Comparison of ENCODE assay signal across 8 mouse cellular contexts in the genomic region with DNA sequence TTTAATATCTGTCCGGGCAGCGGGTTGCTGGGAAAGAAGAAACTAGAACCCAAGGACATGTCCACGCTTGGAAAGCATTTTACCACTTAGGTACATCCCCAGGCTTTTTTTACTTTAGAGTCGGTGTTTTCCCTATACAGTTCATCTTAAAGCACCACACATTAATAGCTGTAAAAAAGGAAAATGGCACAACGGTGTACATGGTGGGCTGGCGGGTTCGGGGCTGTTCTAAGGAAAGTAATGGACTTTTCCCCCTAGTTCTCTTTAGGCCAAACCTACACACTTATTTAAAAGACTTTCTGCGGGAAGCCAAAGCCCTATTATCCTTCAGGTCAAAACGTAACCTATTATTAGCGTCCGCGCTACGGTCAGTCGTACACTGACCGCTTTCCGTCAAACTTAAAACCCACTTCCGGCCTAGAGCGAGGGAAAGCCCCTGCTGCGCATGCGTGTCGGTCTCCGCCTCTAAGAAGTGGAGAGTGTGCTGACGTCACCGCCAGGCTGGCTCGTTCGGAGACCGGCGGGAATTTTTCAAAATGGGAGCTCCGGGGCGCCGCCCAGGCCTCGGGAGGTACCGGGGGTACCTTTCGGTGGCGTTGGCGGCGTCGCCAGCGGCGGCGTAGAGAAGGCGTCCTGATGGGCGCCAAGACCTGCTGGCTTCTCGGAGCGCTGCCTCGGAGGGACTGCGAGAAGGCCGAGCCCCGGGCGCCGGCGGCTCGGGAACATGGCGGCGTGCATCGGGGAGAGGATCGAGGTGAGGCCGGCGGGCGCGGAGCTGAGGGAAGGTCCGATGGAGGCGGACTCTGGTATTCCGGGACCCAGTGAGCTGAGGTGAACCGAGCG. TPM values are rescaled to one million over a fixed set of nuclear protein-coding genes. Genes with fewer than 3 reads are reported as not detected.
DNase-seq lines count a peak whose midpoint lies in the region; ATAC-seq and TF ChIP-seq lines count a peak whose summit lies in the region.

A gene (plus strand): TSS at position 490 of the 843 bp plus-strand sequence.

- no peaks in the 10 kb centered on the region for H3K9me3 ChIP-seq in heart, embryonic 12.5 days (replicated peaks)
- no peaks in the 10 kb centered on the region for H3K9me3 ChIP-seq in kidney, postnatal 0 days (replicated peaks; ENCODE audit: low read length)
- H3K9me3 ChIP-seq in liver, embryonic 11.5 days (ENCODE audit: control insufficient read depth, low read length) = no peaks in the 10 kb centered on the region
- no peaks in the 10 kb centered on the region for H3K9me3 ChIP-seq in stomach, embryonic 14.5 days (ENCODE audit: control insufficient read depth, low read depth, low read length)

- peaks cover 8% of the 10 kb centered on the region for H3K36me3 ChIP-seq in heart, embryonic 12.5 days
- H3K36me3 ChIP-seq in kidney, postnatal 0 days (ENCODE audit: insufficient read depth, low read length) = 0 out of 2 replicates have a peak, but pooled peaks cover 3% of the 10 kb centered on the region
- H3K36me3 ChIP-seq in liver, embryonic 11.5 days (ENCODE audit: control insufficient read depth, insufficient read depth, low read length) = peaks cover 6% of the 10 kb centered on the region
- no peaks in the 10 kb centered on the region for H3K36me3 ChIP-seq in stomach, embryonic 14.5 days (ENCODE audit: control insufficient read depth, insufficient read depth, low read length)

- no peaks in the 10 kb centered on the region for H3K27me3 ChIP-seq in heart, embryonic 12.5 days (replicated peaks)
- H3K27me3 ChIP-seq in kidney, postnatal 0 days (ENCODE audit: insufficient read depth, low read length) = no peaks in the 10 kb centered on the region
- H3K27me3 ChIP-seq in liver, embryonic 11.5 days (replicated peaks; ENCODE audit: control insufficient read depth, insufficient read depth, low read length) = no peaks in the 10 kb centered on the region
- no peaks in the 10 kb centered on the region for H3K27me3 ChIP-seq in stomach, embryonic 14.5 days (ENCODE audit: control insufficient read depth, insufficient read depth, low read length)

- peak within 1 kb of the TSS; percentile 78 for H3K27ac ChIP-seq in heart, embryonic 12.5 days (ENCODE audit: poor library complexity, severe bottlenecking)
- H3K27ac ChIP-seq in kidney, postnatal 0 days = peak within 1 kb of the TSS; percentile 73
- peak within 1 kb of the TSS; percentile 86 for H3K27ac ChIP-seq in liver, embryonic 11.5 days (ENCODE audit: low read depth, low read length)
- peak within 1 kb of the TSS; percentile 80; the same call in 1 of the 2 replicates for H3K27ac ChIP-seq in stomach, embryonic 14.5 days (ENCODE audit: low read length)

- peak; percentile 95 for DNase-seq in CD4-positive helper T cell, adult 2 months (ENCODE audit: low read depth, low spot score)
- peak; percentile 87 for DNase-seq in brain, embryonic 18.5 days (ENCODE audit: low read depth, low spot score)
- DNase-seq in kidney, postnatal 0 days (ENCODE audit: low spot score) = peak; percentile 100
- DNase-seq in liver, embryonic 11.5 days (ENCODE audit: low spot score) = peak; percentile 92
- DNase-seq in naive thymus-derived CD4-positive, alpha-beta T cell, adult 2 months (ENCODE audit: low read depth) = peak; percentile 97

- WGBS in heart, embryonic 12.5 days = 2% methylated on average over 66 of the region's 66 CpGs
- WGBS in kidney, postnatal 0 days = 3% methylated on average over 66 of the region's 66 CpGs
- 2% methylated on average over 66 of the region's 66 CpGs for WGBS in liver, embryonic 11.5 days
- WGBS in stomach, embryonic 14.5 days = 2% methylated on average over 66 of the region's 66 CpGs

- peak within 1 kb of the TSS; percentile 94 for H3K9ac ChIP-seq in heart, embryonic 12.5 days
- H3K9ac ChIP-seq in kidney, postnatal 0 days (ENCODE audit: low read depth, low read length) = peak within 1 kb of the TSS; percentile 82
- peak within 1 kb of the TSS; percentile 98 for H3K9ac ChIP-seq in liver, embryonic 11.5 days (ENCODE audit: low read depth, low read length)
- H3K9ac ChIP-seq in stomach, embryonic 14.5 days (replicated peaks; ENCODE audit: low read depth, low read length) = peak within 1 kb of the TSS; percentile 78

- peaks cover 4% of the 10 kb centered on the region; the same call in 1 of the 2 replicates for H3K4me1 ChIP-seq in heart, embryonic 12.5 days (replicated peaks)
- no peaks in the 10 kb centered on the region for H3K4me1 ChIP-seq in kidney, postnatal 0 days (replicated peaks; ENCODE audit: insufficient read depth, low read length)
- peaks cover 11% of the 10 kb centered on the region for H3K4me1 ChIP-seq in liver, embryonic 11.5 days (replicated peaks; ENCODE audit: control insufficient read depth, insufficient read depth, low read length)
- peaks cover 8% of the 10 kb centered on the region; the same call in 1 of the 2 replicates for H3K4me1 ChIP-seq in stomach, embryonic 14.5 days (ENCODE audit: control insufficient read depth, insufficient read depth, low read length)

- peak; percentile 88 for ATAC-seq in erythroid progenitor cell, adult 5-6 weeks (replicated peaks; ENCODE audit: low FRiP score, poor library complexity, severe bottlenecking)
- ATAC-seq in heart, embryonic 12.5 days (ENCODE audit: insufficient number of reproducible peaks, low FRiP score) = peak; percentile 98
- peak; percentile 98 for ATAC-seq in kidney, postnatal 0 days (replicated peaks; ENCODE audit: low FRiP score, low read depth)
- ATAC-seq in liver, embryonic 11.5 days (replicated peaks; ENCODE audit: low FRiP score) = peak; percentile 93
- peak; percentile 94 for ATAC-seq in stomach, embryonic 14.5 days (ENCODE audit: insufficient number of reproducible peaks, insufficient read depth, low FRiP score, low read depth)

- peak within 1 kb of the TSS; percentile 92 for H3K4me2 ChIP-seq in heart, embryonic 12.5 days
- peak within 1 kb of the TSS; percentile 97 for H3K4me2 ChIP-seq in kidney, postnatal 0 days (ENCODE audit: low read length)
- H3K4me2 ChIP-seq in liver, embryonic 11.5 days = peak within 1 kb of the TSS; percentile 88
- H3K4me2 ChIP-seq in stomach, embryonic 14.5 days (replicated peaks; ENCODE audit: low read depth, low read length) = peak within 1 kb of the TSS; percentile 72

- no peak for TF ChIP-seq CTCF in kidney, postnatal 0 days (IDR thresholded peaks at IDR 0.05; ENCODE audit: low read depth)

- peak within 1 kb of the TSS; percentile 98 for H3K4me3 ChIP-seq in heart, embryonic 12.5 days
- peak within 1 kb of the TSS; percentile 98 for H3K4me3 ChIP-seq in kidney, postnatal 0 days (replicated peaks; ENCODE audit: low read depth, low read length)
- H3K4me3 ChIP-seq in liver, embryonic 11.5 days (ENCODE audit: low read depth, low read length) = peak within 1 kb of the TSS; percentile 85
- H3K4me3 ChIP-seq in stomach, embryonic 14.5 days (ENCODE audit: low read depth, low read length) = peak within 1 kb of the TSS; percentile 96

RNA-seq across cellular contexts. Expression of the gene that starts here (rescaled TPM):
- 142 and 182 TPM in 2 replicates for total RNA-seq in erythroid progenitor cell, adult 5-6 weeks (2015; ENCODE audit: low replicate concordance)
- total RNA-seq in erythroid progenitor cell, adult 5-6 weeks (2017; ENCODE audit: low replicate concordance) = 197 and 209 TPM in 2 replicates
- polyA plus RNA-seq in heart, embryonic 12.5 days (2016; fragmentation: Nextera tagmentation; extraction: Ambion mirVana) = 47.4 and 47.9 TPM in 2 replicates
- polyA plus RNA-seq in kidney, postnatal 0 days (2015; fragmentation: Nextera tagmentation; extraction: Ambion mirVana) = 24.7 and 29.7 TPM in 2 replicates
- polyA plus RNA-seq in liver, embryonic 11.5 days (2014; fragmentation: Nextera tagmentation; extraction: Ambion mirVana) = 72.8 and 77.1 TPM in 2 replicates
- polyA plus RNA-seq in stomach, embryonic 14.5 days (2014; fragmentation: Nextera tagmentation; extraction: Ambion mirVana) = 55.5 and 55.6 TPM in 2 replicates

Comparison
In these comparisons a context has a peak if more than half of its experiments do, and no peak if none do; other contexts are left out.
1. Peak in every context shown above with its lines: DNase-seq, ATAC-seq, H3K4me3 ChIP-seq and H3K27ac ChIP-seq.